ENCODE assay signal across 23 mouse cellular contexts in the genomic region with DNA sequence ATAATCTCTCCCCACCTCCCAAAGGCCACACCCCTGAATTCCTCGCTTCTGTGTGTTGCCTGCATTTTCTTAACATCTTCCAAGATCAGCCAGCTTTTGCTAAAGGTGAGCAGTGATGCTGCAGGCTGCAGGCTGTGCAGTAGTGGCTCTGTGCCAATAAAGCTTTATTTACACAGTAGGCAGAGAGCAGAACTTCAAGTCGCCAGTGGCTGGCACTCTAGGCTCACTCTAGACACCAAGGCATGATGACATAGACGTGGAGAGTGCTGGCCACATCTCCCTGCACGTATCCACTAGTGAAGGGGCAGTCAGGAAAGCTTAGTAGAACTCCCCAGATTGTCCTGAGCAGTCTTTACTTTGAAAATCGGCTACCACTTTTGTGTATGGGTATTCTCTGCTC.
DNase-seq lines count a peak whose midpoint lies in the region; ATAC-seq and TF ChIP-seq lines count a peak whose summit lies in the region.
"Had no signal": no experiment of that assay in that cellular context is flagged by ENCODE, and none has a peak within 500 bp of the region (broad histone marks: within the 10 kb centered on the region; RNA-seq: fewer than 3 reads in every experiment).

No protein-coding gene starts in this region.

- H3K9me3 ChIP-seq in intestine, postnatal 0 days (ENCODE audit: control insufficient read depth) = no peaks in the 10 kb centered on the region
- no peaks in the 10 kb centered on the region for H3K9me3 ChIP-seq in intestine, embryonic 16.5 days (ENCODE audit: control insufficient read depth, low read length)
- H3K9me3 ChIP-seq in midbrain, embryonic 10.5 days (replicated peaks) = no peaks in the 10 kb centered on the region
- H3K9me3 ChIP-seq: embryonic facial prominence, embryonic 15.5 days; forebrain, embryonic 10.5 days; forebrain, embryonic 15.5 days; heart, embryonic 13.5 days had no signal

- H3K4me2 ChIP-seq in intestine, postnatal 0 days (replicated peaks; ENCODE audit: low read depth) = no peak overlapping the region
- no peak overlapping the region for H3K4me2 ChIP-seq in intestine, embryonic 16.5 days (ENCODE audit: low read depth, low read length)
- H3K4me2 ChIP-seq: embryonic facial prominence, embryonic 15.5 days; forebrain, embryonic 15.5 days; heart, embryonic 13.5 days had no signal

- no peak overlapping the region for H3K4me3 ChIP-seq in intestine, postnatal 0 days (ENCODE audit: low read depth, low read length)
- no peak overlapping the region for H3K4me3 ChIP-seq in intestine, embryonic 16.5 days (ENCODE audit: low read length)
- H3K4me3 ChIP-seq in lung, adult 2 months (replicated peaks; ENCODE audit: extremely low read depth, low read depth, low read length) = no peak overlapping the region
- no peak overlapping the region for H3K4me3 ChIP-seq in left cerebral cortex, adult 2 months
- H3K4me3 ChIP-seq in midbrain, embryonic 10.5 days = no peak overlapping the region
- H3K4me3 ChIP-seq: embryonic facial prominence, embryonic 15.5 days; erythroblast, embryonic 14.5 days; forebrain, embryonic 10.5 days; forebrain, embryonic 15.5 days; heart, embryonic 13.5 days had no signal

- WGBS in intestine, postnatal 0 days = 73% methylated on average over 5 of the region's 5 CpGs
- 71% methylated on average over 5 of the region's 5 CpGs for WGBS in intestine, embryonic 16.5 days
- 60% methylated on average over 5 of the region's 5 CpGs for WGBS in lung, adult 2 months
- WGBS in midbrain, embryonic 10.5 days = 87% methylated on average over 5 of the region's 5 CpGs

- intact Hi-C loops in left cerebral cortex, adult 2 months (cut with DNase I) = no loop called here

- TF ChIP-seq POLR2A in lung, adult 2 months (IDR thresholded peaks at IDR 0.05; ENCODE audit: borderline replicate concordance, extremely low read depth, low read depth, low read length) = no peak

- H3K27ac ChIP-seq in intestine, postnatal 0 days (ENCODE audit: low read depth, low read length) = no peak overlapping the region
- no peak overlapping the region for H3K27ac ChIP-seq in intestine, embryonic 16.5 days (ENCODE audit: low read length)
- no peak overlapping the region for H3K27ac ChIP-seq in left cerebral cortex, adult 2 months
- H3K27ac ChIP-seq in midbrain, embryonic 10.5 days (replicated peaks) = no peak overlapping the region
- H3K27ac ChIP-seq: embryonic facial prominence, embryonic 15.5 days; forebrain, embryonic 10.5 days; forebrain, embryonic 15.5 days; heart, embryonic 13.5 days had no signal

- H3K27me3 ChIP-seq in intestine, postnatal 0 days (replicated peaks; ENCODE audit: control insufficient read depth, insufficient read depth, low read length) = no peaks in the 10 kb centered on the region
- no peaks in the 10 kb centered on the region for H3K27me3 ChIP-seq in intestine, embryonic 16.5 days (replicated peaks; ENCODE audit: control insufficient read depth, insufficient read depth, low read length)
- no peaks in the 10 kb centered on the region for H3K27me3 ChIP-seq in midbrain, embryonic 10.5 days (ENCODE audit: low read depth, poor library complexity, severe bottlenecking)
- H3K27me3 ChIP-seq: embryonic facial prominence, embryonic 15.5 days; forebrain, embryonic 15.5 days; heart, embryonic 13.5 days had no signal

- peaks cover 13% of the 10 kb centered on the region; the same call in 1 of the 2 replicates for H3K4me1 ChIP-seq in intestine, postnatal 0 days (replicated peaks; ENCODE audit: control insufficient read depth, insufficient read depth, low read length)
- peaks cover 27% of the 10 kb centered on the region for H3K4me1 ChIP-seq in intestine, embryonic 16.5 days (ENCODE audit: control insufficient read depth, insufficient read depth, low read length)
- H3K4me1 ChIP-seq in lung, adult 2 months (ENCODE audit: control insufficient read depth, insufficient read depth, low read length) = peaks cover 21% of the 10 kb centered on the region
- H3K4me1 ChIP-seq in midbrain, embryonic 10.5 days = peaks cover 21% of the 10 kb centered on the region

- no peak overlapping the region for H3K9ac ChIP-seq in intestine, postnatal 0 days (ENCODE audit: low read depth, low read length)
- no peak overlapping the region for H3K9ac ChIP-seq in intestine, embryonic 16.5 days (ENCODE audit: low read depth, low read length)
- H3K9ac ChIP-seq: embryonic facial prominence, embryonic 15.5 days; forebrain, embryonic 15.5 days; heart, embryonic 13.5 days had no signal

- no peak for DNase-seq in lung, adult 2 months
- DNase-seq in lung, postnatal 10 days = no peak
- DNase-seq in 416B (ENCODE audit: low read depth) (peak; percentile 26), adipocyte (ENCODE audit: low spot score) (peak; percentile 43)
- no peak for DNase-seq in left cerebral cortex, adult 2 months (ENCODE audit: extremely low spot score in 1 of 2, low spot score in 2 of 2)
- DNase-seq in midbrain, embryonic 10.5 days (ENCODE audit: low spot score) = no peak
- DNase-seq: adrenal gland, postnatal 14 days; B cell, adult 2 months; cerebellum, adult 18-20 months; cerebellum, postnatal 10 days; embryo, embryonic 11 days; gastrocnemius, postnatal 25 days; heart, postnatal 36 days had no signal

- peak; percentile 26; the same call in 1 of the 2 replicates for TF ChIP-seq CTCF in intestine, postnatal 0 days (IDR thresholded peaks at IDR 0.05; ENCODE audit: low read depth)
- TF ChIP-seq CTCF in lung, adult 2 months (IDR thresholded peaks at IDR 0.05; ENCODE audit: insufficient read depth, low read length) = peak; percentile 29; the same call in 1 of the 2 replicates
- TF ChIP-seq CTCF in left cerebral cortex, adult 2 months (IDR thresholded peaks at IDR 0.05) = no peak

- ATAC-seq in intestine, postnatal 0 days = no peak
- ATAC-seq in intestine, embryonic 16.5 days = no peak
- ATAC-seq: CD4-positive, CD25-positive, alpha-beta regulatory T cell, adult 4 months; forebrain, embryonic 15.5 days; hindbrain, embryonic 16.5 days had no signal

- peaks cover 62% of the 10 kb centered on the region for H3K36me3 ChIP-seq in intestine, postnatal 0 days (ENCODE audit: control insufficient read depth, insufficient read depth)
- peaks cover 19% of the 10 kb centered on the region; the same call in 1 of the 2 replicates for H3K36me3 ChIP-seq in intestine, embryonic 16.5 days (ENCODE audit: control insufficient read depth, insufficient read depth, low read length)
- peaks cover 100% of the 10 kb centered on the region for H3K36me3 ChIP-seq in midbrain, embryonic 10.5 days
- H3K36me3 ChIP-seq: G1E had no signal

Comparison
In these comparisons a context has a peak if more than half of its experiments do, and no peak if none do; other contexts are left out.
1. DNase-seq: peak in 416B (single experiment) and adipocyte (single experiment); none in lung, adult 2 months (single experiment), lung, postnatal 10 days (single experiment), left cerebral cortex, adult 2 months (0 of 2) and midbrain, embryonic 10.5 days (single experiment).